Mouse (Mus musculus): ENCODE data around the gene Adra2b. TPM values are rescaled to one million over a fixed set of nuclear protein-coding genes. Genes with fewer than 3 reads are reported as not detected.

Gene Adra2b
- polyA plus RNA-seq, 1 experiment from 2014 or later, result 24.0 TPM

- Histone ChIP-seq H3K4me1 (replicated peaks) (peaks cover 99% of the 10 kb centered on the region), H3K27me3 (peaks cover 20% of the 10 kb centered on the region), H3K4me3 (replicated peaks) (peak overlapping the region; percentile 78), H3K4me2 (peak overlapping the region; percentile 96), H3K9ac (peak overlapping the region; percentile 74), H3K36me3 (replicated peaks) (peaks cover 18% of the 10 kb centered on the region; the same call in 1 of the 2 replicates), H3K9me3 (replicated peaks) (no peaks in the 10 kb centered on the region), H3K27ac (replicated peaks) (peak overlapping the region; percentile 93)
- 22% methylated on average over 9 of the region's 9 CpGs for WGBS (ENCODE audit: insufficient replicate concordance)
- ATAC-seq (ENCODE audit: insufficient read depth), result peak; percentile 91
These were observed 7.8 kb downstream of the Adra2b start for GRCm38 (mm10) chr2:127370561-127371483.

- peaks cover 100% of the 10 kb centered on the region for H3K4me1 ChIP-seq (replicated peaks)
- H3K9ac ChIP-seq, result peak overlapping the region; percentile 74
- H3K4me2 ChIP-seq, result peak overlapping the region; percentile 96
- peaks cover 13% of the 10 kb centered on the region for H3K27me3 ChIP-seq
- peak; percentile 78 for ATAC-seq (ENCODE audit: insufficient read depth)
- H3K4me3 ChIP-seq (replicated peaks), result peak overlapping the region; percentile 78
- H3K9me3 ChIP-seq (replicated peaks), result no peaks in the 10 kb centered on the region
- peaks cover 18% of the 10 kb centered on the region; the same call in 1 of the 2 replicates for H3K36me3 ChIP-seq (replicated peaks)
- WGBS (ENCODE audit: insufficient replicate concordance), result 29% methylated on average over 1 of the region's 1 CpGs
- H3K27ac ChIP-seq (replicated peaks), result peak overlapping the region; percentile 93
These were observed 8.5 kb downstream of the Adra2b start for GRCm38 (mm10) chr2:127371484-127371861.

- peaks cover 9% of the 10 kb centered on the region for H3K27me3 ChIP-seq
- H3K27ac ChIP-seq (replicated peaks), result peak overlapping the region; percentile 93
- H3K4me2 ChIP-seq, result peak overlapping the region; percentile 96
- ATAC-seq (ENCODE audit: insufficient read depth), result no peak
- peak overlapping the region; percentile 74 for H3K9ac ChIP-seq
- no peaks in the 10 kb centered on the region for H3K9me3 ChIP-seq (replicated peaks)
- H3K4me1 ChIP-seq (replicated peaks), result peaks cover 100% of the 10 kb centered on the region
- peaks cover 18% of the 10 kb centered on the region; the same call in 1 of the 2 replicates for H3K36me3 ChIP-seq (replicated peaks)
- WGBS (ENCODE audit: insufficient replicate concordance), result 58% methylated on average over 2 of the region's 2 CpGs
- no peak overlapping the region for H3K4me3 ChIP-seq (replicated peaks)
These were observed 9.1 kb downstream of the Adra2b start for GRCm38 (mm10) chr2:127372082-127372481.

- Histone ChIP-seq H3K4me1 (replicated peaks) (peaks cover 100% of the 10 kb centered on the region), H3K27me3 (no peaks in the 10 kb centered on the region), H3K4me2 (peak overlapping the region; percentile 74), H3K4me3 (replicated peaks) (peak overlapping the region; percentile 46), H3K9me3 (replicated peaks) (no peaks in the 10 kb centered on the region), H3K9ac (peak overlapping the region; percentile 57), H3K36me3 (replicated peaks) (0 out of 2 replicates have a peak, but pooled peaks cover 1% of the 10 kb centered on the region), H3K27ac (replicated peaks) (peak overlapping the region; percentile 93)
- WGBS (ENCODE audit: insufficient replicate concordance), result 10% methylated on average over 3 of the region's 3 CpGs
- peak; percentile 8 for ATAC-seq (ENCODE audit: insufficient read depth)
These were observed 11.1 kb downstream of the Adra2b start for GRCm38 (mm10) chr2:127374131-127374530.

- peak overlapping the region; percentile 74 for H3K4me2 ChIP-seq
These were observed 12.1 kb downstream of the Adra2b start for GRCm38 (mm10) chr2:127375087-127375486.

GRCm38 (mm10) chr2:127375759-127376341 lies 12.8 kb downstream of the Adra2b start:
- H3K27ac ChIP-seq (replicated peaks), result peak overlapping the region; percentile 93
- H3K27me3 ChIP-seq, result no peaks in the 10 kb centered on the region
- H3K4me1 ChIP-seq (replicated peaks), result peaks cover 90% of the 10 kb centered on the region
- peak overlapping the region; percentile 46 for H3K4me3 ChIP-seq (replicated peaks)
- H3K36me3 ChIP-seq (replicated peaks), result no peaks in the 10 kb centered on the region
- WGBS (ENCODE audit: insufficient replicate concordance), result 39% methylated on average over 7 of the region's 7 CpGs
- ATAC-seq (ENCODE audit: insufficient read depth), result no peak
- peak overlapping the region; percentile 57 for H3K9ac ChIP-seq
- no peaks in the 10 kb centered on the region for H3K9me3 ChIP-seq (replicated peaks)
- peak overlapping the region; percentile 74 for H3K4me2 ChIP-seq

More at GRCm38 (mm10) chr2:127375087-127375486, 12.1 kb downstream of the Adra2b start:
- Histone ChIP-seq H3K36me3 (replicated peaks) (no peaks in the 10 kb centered on the region), H3K4me1 (replicated peaks) (peaks cover 98% of the 10 kb centered on the region), H3K9ac (peak overlapping the region; percentile 57), H3K27me3 (no peaks in the 10 kb centered on the region), H3K4me3 (replicated peaks) (peak overlapping the region; percentile 46), H3K27ac (replicated peaks) (peak overlapping the region; percentile 93), H3K9me3 (replicated peaks) (no peaks in the 10 kb centered on the region)
- 14% methylated on average over 3 of the region's 3 CpGs for WGBS (ENCODE audit: insufficient replicate concordance)
- ATAC-seq (ENCODE audit: insufficient read depth), result no peak

GRCm38 (mm10) chr2:127376423-127377051 lies 13.5 kb downstream of the Adra2b start:
- H3K4me3 ChIP-seq (replicated peaks), result peak overlapping the region; percentile 46
- H3K27me3 ChIP-seq, result no peaks in the 10 kb centered on the region
- no peak for ATAC-seq (ENCODE audit: insufficient read depth)
- H3K4me2 ChIP-seq, result peak overlapping the region; percentile 74
- 73% methylated on average over 6 of the region's 6 CpGs for WGBS (ENCODE audit: insufficient replicate concordance)
- peak overlapping the region; percentile 57; the same call in 1 of the 2 replicates for H3K9ac ChIP-seq
- H3K9me3 ChIP-seq (replicated peaks), result no peaks in the 10 kb centered on the region
- peaks cover 84% of the 10 kb centered on the region for H3K4me1 ChIP-seq (replicated peaks)
- no peaks in the 10 kb centered on the region for H3K36me3 ChIP-seq (replicated peaks)
- peak overlapping the region; percentile 93 for H3K27ac ChIP-seq (replicated peaks)

GRCm38 (mm10) chr2:127377942-127378610 lies 15.1 kb downstream of the Adra2b start:
- Histone ChIP-seq H3K4me3 (replicated peaks) (no peak overlapping the region), H3K36me3 (replicated peaks) (no peaks in the 10 kb centered on the region), H3K27ac (replicated peaks) (peak overlapping the region; percentile 34), H3K4me2 (no peak overlapping the region), H3K9ac (no peak overlapping the region), H3K27me3 (0 out of 2 replicates have a peak, but pooled peaks cover 3% of the 10 kb centered on the region), H3K9me3 (replicated peaks) (no peaks in the 10 kb centered on the region), H3K4me1 (replicated peaks) (peaks cover 68% of the 10 kb centered on the region)
- 61% methylated on average over 7 of the region's 7 CpGs for WGBS (ENCODE audit: insufficient replicate concordance)
- no peak for ATAC-seq (ENCODE audit: insufficient read depth)

- Histone ChIP-seq H3K27me3 (0 out of 2 replicates have a peak, but pooled peaks cover 3% of the 10 kb centered on the region), H3K36me3 (replicated peaks) (no peaks in the 10 kb centered on the region), H3K27ac (replicated peaks) (peak overlapping the region; percentile 16; the same call in 1 of the 2 replicates), H3K4me2 (no peak overlapping the region), H3K9me3 (replicated peaks) (no peaks in the 10 kb centered on the region), H3K9ac (no peak overlapping the region), H3K4me3 (replicated peaks) (no peak overlapping the region), H3K4me1 (replicated peaks) (peaks cover 63% of the 10 kb centered on the region)
- ATAC-seq (ENCODE audit: insufficient read depth), result no peak
- 74% methylated on average over 7 of the region's 7 CpGs for WGBS (ENCODE audit: insufficient replicate concordance)
These were observed 15.6 kb downstream of the Adra2b start for GRCm38 (mm10) chr2:127378611-127378990.

- no peak for ATAC-seq (ENCODE audit: insufficient read depth)
- no peaks in the 10 kb centered on the region for H3K9me3 ChIP-seq (replicated peaks)
- H3K4me1 ChIP-seq (replicated peaks), result peaks cover 56% of the 10 kb centered on the region
- H3K27ac ChIP-seq (replicated peaks), result no peak overlapping the region
- no peak overlapping the region for H3K9ac ChIP-seq
- no peak overlapping the region for H3K4me2 ChIP-seq
- H3K27me3 ChIP-seq, result 0 out of 2 replicates have a peak, but pooled peaks cover 3% of the 10 kb centered on the region
- WGBS (ENCODE audit: insufficient replicate concordance), result 72% methylated on average over 3 of the region's 3 CpGs
- H3K36me3 ChIP-seq (replicated peaks), result no peaks in the 10 kb centered on the region
- no peak overlapping the region for H3K4me3 ChIP-seq (replicated peaks)
These were observed 16.2 kb downstream of the Adra2b start for GRCm38 (mm10) chr2:127379250-127379649.
